Mouse (Mus musculus) midbrain, postnatal 0 days (tissue): ENCODE results near the gene Spns2. TPM values are rescaled to one million over a fixed set of nuclear protein-coding genes. Genes with fewer than 3 reads are reported as not detected.
"Not testable (repeated sequence)": the region's sequence is repeated elsewhere in the genome, so short reads cannot be mapped to it uniquely, and the experiment has no call there.

Experiments
- ATAC-seq: fragments of 200-750 bp; cut with Nextera tagmentation; 2 replicates; pipeline ENCODE4 v1.8.0; 2017; ENCODE audit warnings: moderate number of reproducible peaks, mild to moderate bottlenecking, moderate TSS enrichment, moderate library complexity; ENCODE audit not compliant: low FRiP score
- DNase-seq: peaks from one replicate; pipeline ENCODE4 v3.0.0-alpha.2; 2015; ENCODE audit warnings: low spot score
- H3K27ac ChIP-seq: fragments of 300-500 bp; sonication (generic); 2 replicates; pipeline ENCODE4 v1.5.1; 2014; ENCODE audit warnings: low read depth, mild to moderate bottlenecking, low read length, mixed read lengths
- H3K27me3 ChIP-seq: fragments of 300-500 bp; sonication (generic); 2 replicates; pipeline ENCODE4 v1.6.1; 2014; ENCODE audit warnings: low read length, control low read depth, mixed read lengths; ENCODE audit not compliant: insufficient read depth
- H3K36me3 ChIP-seq: fragments of 300-500 bp; sonication (generic); 2 replicates; pipeline ENCODE4 v1.6.1; 2014; ENCODE audit warnings: low read length, control low read depth, mixed read lengths; ENCODE audit not compliant: insufficient read depth
- H3K4me1 ChIP-seq: fragments of 300-500 bp; sonication (generic); 2 replicates; pipeline ENCODE4 v1.6.1; 2014; ENCODE audit warnings: mild to moderate bottlenecking, control low read depth, antibody characterized with exemption, low read length, mixed read lengths; ENCODE audit not compliant: insufficient read depth
- H3K4me2 ChIP-seq: fragments of 300-500 bp; sonication (generic); 2 replicates; pipeline ENCODE4 v1.6.1; 2014; ENCODE audit warnings: low read depth, mild to moderate bottlenecking, low read length, mixed read lengths; ENCODE audit not compliant: poor library complexity, severe bottlenecking
- H3K4me3 ChIP-seq: fragments of 300-500 bp; sonication (generic); 2 replicates; pipeline ENCODE4 v1.5.1; 2014; ENCODE audit warnings: low read depth, mild to moderate bottlenecking, low read length, moderate library complexity
- H3K9ac ChIP-seq: fragments of 300-500 bp; sonication (generic); replicated peaks from 2 replicates; pipeline ENCODE4 v1.6.1; 2014; ENCODE audit warnings: mild to moderate bottlenecking, low read length, moderate library complexity, mixed read lengths; ENCODE audit not compliant: poor library complexity, severe bottlenecking
- H3K9me3 ChIP-seq: fragments of 300-500 bp; sonication (generic); 2 replicates; pipeline ENCODE4 v1.6.1; 2016; ENCODE audit warnings: low read length, control low read depth
- CTCF ChIP-seq: IDR thresholded peaks from 2 replicates; pipeline ENCODE4 v1.5.1; 2016; ENCODE audit warnings: antibody characterized with exemption, mild to moderate bottlenecking
- WGBS: fragments of 180-500 bp; shearing (Covaris S2); extraction: QIAGEN DNeasy Blood & Tissue Kit; methylation state at CpG from one replicate; pipeline ENCODE4 v1.1.7; 2014; 5-methylcytosine and 5-hydroxymethylcytosine counted together
- polyA plus RNA-seq: library from polyadenylated mRNA; unstranded; fragments of >200 nt; fragmentation: Nextera tagmentation; extraction: Ambion mirVana; gene quantifications from 2 replicates; pipeline ENCODE4 v1.2.1, GENCODE M21; 2015
- total RNA-seq: library from RNA; depleted of rRNA; stranded (reverse); fragments of >200 nt; gene quantifications from 2 replicates; pipeline ENCODE4 v1.2.3, GENCODE M21; 2014

The Spns2 gene
- total and polyA plus RNA-seq, 2 experiments from 2014 or later = 7.7 to 56.8 TPM

DNA sequence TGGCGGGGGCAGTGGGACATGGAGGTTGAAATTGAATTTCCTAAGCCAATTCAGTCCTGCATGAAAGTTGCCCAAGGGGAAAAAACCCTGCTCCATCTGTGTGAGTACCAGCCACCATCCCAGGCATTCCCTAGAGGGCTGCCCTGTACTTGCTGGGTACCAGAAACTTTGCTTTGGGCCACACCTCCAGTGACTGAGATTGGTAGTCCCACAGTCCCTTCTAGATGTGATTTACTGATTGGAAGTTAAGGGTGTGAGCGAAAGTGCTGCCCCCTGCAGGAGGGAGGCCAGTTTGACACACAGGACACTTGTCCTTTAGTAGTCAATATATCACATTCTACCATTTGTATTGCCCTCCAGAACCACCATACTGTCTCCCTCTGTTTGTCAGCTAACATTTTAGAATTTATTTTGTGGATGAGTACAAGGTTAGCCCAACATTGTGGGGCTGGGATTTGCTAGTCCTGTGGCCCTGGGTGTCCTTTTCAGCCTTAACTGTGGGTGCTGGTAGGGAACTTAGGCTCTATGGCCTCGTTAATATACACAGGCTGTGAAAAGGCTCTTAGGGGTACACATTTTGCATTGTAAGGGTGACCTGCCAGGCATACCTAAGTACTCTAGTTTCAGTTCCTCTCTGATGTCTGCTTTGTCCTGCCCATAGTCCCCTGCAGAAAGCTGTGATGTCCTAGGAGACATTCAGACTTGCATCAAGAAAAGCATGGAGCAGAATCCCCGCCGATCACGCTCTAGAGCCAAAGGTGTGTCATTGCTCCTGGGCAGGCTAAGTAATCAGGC lies 43.2 kb downstream of the Spns2 start:
- H3K36me3 ChIP-seq = peaks cover 86% of the 10 kb centered on the region
- no peak overlapping the region for H3K9ac ChIP-seq
- H3K9me3 ChIP-seq = no peaks in the 10 kb centered on the region
- no peaks in the 10 kb centered on the region for H3K27me3 ChIP-seq
- WGBS = 87% methylated on average over 6 of the region's 6 CpGs
- H3K4me1 ChIP-seq = peaks cover 7% of the 10 kb centered on the region
- H3K27ac ChIP-seq = no peak overlapping the region
- no peak overlapping the region for H3K4me3 ChIP-seq
- H3K4me2 ChIP-seq = no peak overlapping the region
- TF ChIP-seq CTCF = peak; percentile 74
- ATAC-seq (no peak), DNase-seq (peak; percentile 50)

DNA sequence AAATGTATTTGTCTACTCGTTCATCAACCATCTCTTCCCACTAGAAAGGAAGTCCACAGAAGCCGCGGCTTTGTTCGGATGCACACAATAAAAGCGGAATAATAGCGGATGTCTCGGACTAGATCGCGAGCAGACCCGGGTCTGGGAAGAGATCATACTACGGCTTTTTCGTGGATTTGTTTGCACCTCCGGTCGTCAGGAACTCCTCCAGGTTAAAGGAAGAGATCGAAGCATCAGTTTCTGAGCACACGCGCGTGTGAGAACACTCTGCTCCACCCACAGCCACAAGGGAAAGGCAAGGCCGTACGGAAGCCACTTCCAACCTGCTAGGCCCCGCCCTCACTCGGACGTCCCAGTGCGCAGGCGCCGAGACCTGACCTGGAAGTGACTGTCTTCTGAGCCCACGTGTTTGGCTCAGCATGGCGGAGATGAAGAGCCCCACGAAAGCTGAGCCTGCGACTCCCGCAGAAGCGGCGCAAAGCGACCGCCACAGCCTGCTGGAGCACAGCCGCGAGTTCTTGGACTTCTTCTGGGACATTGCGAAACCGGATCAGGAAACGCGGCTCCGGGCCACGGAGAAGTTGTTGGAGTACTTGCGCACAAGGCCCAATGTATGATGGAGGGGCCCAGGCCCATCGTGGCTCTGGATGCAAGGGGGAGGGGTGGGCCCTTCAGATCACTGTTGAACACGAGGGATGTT lies 48.6 kb downstream of the Spns2 start, which contains the start of gene Mybbp1a:
Mybbp1a (plus strand) TSS at position 391 of the 700 bp plus-strand sequence.
- H3K4me3 ChIP-seq = peak within 1 kb of the TSS; percentile 72
- no peaks in the 10 kb centered on the region for H3K9me3 ChIP-seq
- TF ChIP-seq CTCF = no peak
- WGBS = under 1% methylated on average over 46 of the region's 46 CpGs
- H3K36me3 ChIP-seq = peaks cover 34% of the 10 kb centered on the region
- peak within 1 kb of the TSS; percentile 68 for H3K9ac ChIP-seq
- no peaks in the 10 kb centered on the region for H3K27me3 ChIP-seq
- H3K4me2 ChIP-seq = peak within 1 kb of the TSS; percentile 73
- ATAC-seq (peak; percentile 94), DNase-seq (peak; percentile 98)
- peak within 1 kb of the TSS; percentile 94 for H3K27ac ChIP-seq
- peaks cover 7% of the 10 kb centered on the region for H3K4me1 ChIP-seq

DNA sequence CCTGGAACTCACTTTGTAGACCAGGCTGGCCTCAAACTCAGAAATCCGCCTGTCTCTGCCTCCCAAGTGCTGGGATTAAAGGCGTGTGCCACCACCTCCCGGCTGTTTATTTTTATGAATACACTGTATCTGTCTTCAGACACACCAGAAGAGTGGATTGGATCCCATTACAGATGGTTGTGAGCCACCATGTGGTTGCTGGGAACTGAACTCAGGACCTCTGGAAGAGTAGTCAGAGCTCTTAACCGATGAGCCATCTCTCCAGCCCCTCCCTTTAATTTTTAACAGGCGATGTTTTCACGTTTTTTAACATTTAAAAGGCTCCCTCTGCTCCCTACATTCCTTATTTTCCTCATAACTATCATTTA lies 49.1 kb downstream of the Spns2 start:
- DNase-seq, H3K27me3 ChIP-seq, H3K4me1 ChIP-seq, H3K9me3 ChIP-seq, ATAC-seq: not testable (repeated sequence)
- Histone ChIP-seq H3K4me2 (peak overlapping the region; percentile 73), H3K27ac (peak overlapping the region; percentile 94), H3K9ac (peak overlapping the region; percentile 68), H3K4me3 (peak overlapping the region; percentile 72), H3K36me3 (peaks cover 28% of the 10 kb centered on the region)
- 40% methylated on average over 6 of the region's 6 CpGs for WGBS

DNA sequence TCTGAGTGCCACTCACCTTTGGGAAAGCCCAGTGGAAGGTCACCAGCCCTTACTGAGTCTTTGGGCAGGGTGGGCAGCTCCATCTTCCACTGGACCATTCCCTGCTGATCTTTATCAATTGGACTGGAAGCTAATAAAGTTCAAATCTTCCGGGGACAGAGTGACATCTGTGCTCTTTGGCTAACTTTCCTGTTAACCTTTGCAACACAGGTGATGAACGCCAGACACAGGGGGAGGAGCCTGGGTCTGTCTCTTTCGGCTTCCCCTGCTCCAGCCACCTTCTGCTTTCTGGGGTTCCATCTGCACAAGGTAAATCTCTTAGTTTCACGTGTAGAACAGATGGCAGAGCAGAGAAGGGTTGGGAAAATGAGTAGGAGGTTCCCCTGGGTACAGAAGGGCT lies 51.3 kb downstream of the Spns2 start:
- no peaks in the 10 kb centered on the region for H3K27me3 ChIP-seq
- H3K4me1 ChIP-seq = peaks cover 7% of the 10 kb centered on the region
- H3K4me2 ChIP-seq = no peak overlapping the region
- no peak for TF ChIP-seq CTCF
- ATAC-seq (no peak), DNase-seq (no peak)
- peaks cover 7% of the 10 kb centered on the region for H3K36me3 ChIP-seq
- 79% methylated on average over 4 of the region's 4 CpGs for WGBS
- H3K9me3 ChIP-seq = no peaks in the 10 kb centered on the region
- H3K4me3 ChIP-seq = no peak overlapping the region
- H3K27ac ChIP-seq = no peak overlapping the region
- no peak overlapping the region for H3K9ac ChIP-seq

DNA sequence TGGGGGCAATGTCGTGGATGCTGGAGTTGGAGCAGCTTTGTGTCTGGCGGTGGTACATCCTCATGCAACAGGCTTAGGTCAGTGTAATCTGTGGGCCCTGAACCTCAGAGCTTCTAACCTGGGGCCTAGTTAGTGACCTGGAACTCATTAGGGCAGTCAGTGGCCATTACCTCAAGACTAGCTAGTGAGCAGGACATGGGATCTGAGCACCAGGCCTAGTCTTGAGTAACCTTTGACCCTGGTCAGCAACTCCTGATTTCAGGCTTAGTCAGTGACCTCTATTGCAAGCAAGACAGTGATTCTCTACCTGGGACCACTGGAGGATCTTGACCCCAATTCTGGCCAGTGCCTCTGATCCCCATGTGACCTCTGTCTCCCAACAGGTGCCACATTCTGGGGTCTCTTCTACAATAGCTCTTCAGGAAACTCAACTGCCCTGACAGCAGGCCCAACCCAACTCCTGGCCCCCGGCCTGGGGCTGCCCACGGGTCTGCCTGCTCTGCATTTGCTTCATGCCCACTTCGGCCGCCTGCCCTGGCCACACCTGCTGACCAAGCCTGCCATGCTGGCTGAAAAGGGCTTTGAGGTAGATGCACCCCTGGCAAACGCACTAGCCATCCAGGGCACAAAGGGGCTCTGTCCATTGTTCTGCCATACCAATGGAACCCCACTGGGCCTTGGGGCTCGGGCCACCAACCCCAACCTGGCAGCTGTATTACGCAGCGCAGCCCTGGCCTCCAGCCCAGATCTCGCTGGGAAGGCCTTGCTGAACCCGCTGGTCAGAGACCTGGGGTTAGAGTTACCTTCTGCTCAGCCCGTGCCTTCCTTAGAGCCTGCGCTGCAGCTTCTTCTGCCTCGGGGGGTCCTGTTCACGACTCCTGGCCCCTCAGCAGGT lies 52.7 kb downstream of the Spns2 start:
- H3K4me1 ChIP-seq = peaks cover 2% of the 10 kb centered on the region
- no peaks in the 10 kb centered on the region for H3K9me3 ChIP-seq
- no peaks in the 10 kb centered on the region for H3K27me3 ChIP-seq
- no peaks in the 10 kb centered on the region for H3K36me3 ChIP-seq
- no peak for TF ChIP-seq CTCF
- ATAC-seq (no peak), DNase-seq (no peak)
- no peak overlapping the region for H3K27ac ChIP-seq
- no peak overlapping the region for H3K4me2 ChIP-seq
- WGBS = 77% methylated on average over 16 of the region's 16 CpGs
- H3K4me3 ChIP-seq = no peak overlapping the region
- no peak overlapping the region for H3K9ac ChIP-seq
